Mouse (Mus musculus): ENCODE data around the gene Arcn1. TPM values are rescaled to one million over a fixed set of nuclear protein-coding genes. Genes with fewer than 3 reads are reported as not detected.
A peak's percentile ranks its signal among the peaks of the same experiment; 100 is the strongest.

The Arcn1 gene
- polyA plus RNA-seq, 2 experiments = 111 to 221 TPM

- no peak for TF ChIP-seq POLR2A (IDR thresholded peaks at IDR 0.05; ENCODE audit: borderline replicate concordance, extremely low read depth, insufficient read depth, insufficient read length)
Observed at GRCm38 (mm10) chr9:44708925-44709324, 58.7 kb downstream of the Arcn1 start.

GRCm38 (mm10) chr9:44708429-44708765 lies 59.2 kb downstream of the Arcn1 start:
- ATAC-seq (ENCODE audit: low FRiP score, low read depth) = peak; percentile 90
- peak overlapping the region; percentile 64 for H3K27ac ChIP-seq (replicated peaks; ENCODE audit: low read depth, low read length)

More at GRCm38 (mm10) chr9:44708925-44709324, 58.7 kb downstream of the Arcn1 start:
- Histone ChIP-seq H3K36me3 (ENCODE audit: control insufficient read depth, insufficient read depth, low read length) (peaks cover 78% of the 10 kb centered on the region), H3K4me3 (replicated peaks; ENCODE audit: low read length) (peak overlapping the region; percentile 37), H3K4me2 (replicated peaks; ENCODE audit: low read depth, low read length, severe bottlenecking) (peak overlapping the region; percentile 79), H3K27me3 (ENCODE audit: control insufficient read depth, insufficient read depth, low read length) (no peaks in the 10 kb centered on the region), H3K9me3 (ENCODE audit: control insufficient read depth, low read length) (no peaks in the 10 kb centered on the region), H3K27ac (replicated peaks; ENCODE audit: low read depth, low read length) (peak overlapping the region; percentile 64), H3K4me1 (ENCODE audit: control insufficient read depth, insufficient read depth, low read length) (peaks cover 16% of the 10 kb centered on the region), H3K9ac (ENCODE audit: low read depth, low read length, severe bottlenecking) (peak overlapping the region; percentile 55)
- DNase-seq (ENCODE audit: low spot score) = no peak
- no peak for ATAC-seq (ENCODE audit: low FRiP score, low read depth)
- WGBS = 15% methylated on average over 6 of the region's 6 CpGs

GRCm38 (mm10) chr9:44707749-44708428 lies 59.8 kb downstream of the Arcn1 start:
- no peak for TF ChIP-seq POLR2A (IDR thresholded peaks at IDR 0.05; ENCODE audit: borderline replicate concordance, extremely low read depth, insufficient read depth, insufficient read length)
- H3K27me3 ChIP-seq (ENCODE audit: control insufficient read depth, insufficient read depth, low read length) = no peaks in the 10 kb centered on the region
- WGBS = 21% methylated on average over 28 of the region's 28 CpGs
- H3K4me2 ChIP-seq (replicated peaks; ENCODE audit: low read depth, low read length, severe bottlenecking) = peak overlapping the region; percentile 79
- peak; percentile 50 for ATAC-seq (ENCODE audit: low FRiP score, low read depth)
- peak overlapping the region; percentile 37 for H3K4me3 ChIP-seq (replicated peaks; ENCODE audit: low read length)
- no peak for DNase-seq (ENCODE audit: low spot score)
- H3K27ac ChIP-seq (replicated peaks; ENCODE audit: low read depth, low read length) = peak overlapping the region; percentile 64
- H3K9ac ChIP-seq (ENCODE audit: low read depth, low read length, severe bottlenecking) = peak overlapping the region; percentile 55
- no peaks in the 10 kb centered on the region for H3K9me3 ChIP-seq (ENCODE audit: control insufficient read depth, low read length)
- peaks cover 16% of the 10 kb centered on the region for H3K4me1 ChIP-seq (ENCODE audit: control insufficient read depth, insufficient read depth, low read length)
- peaks cover 74% of the 10 kb centered on the region for H3K36me3 ChIP-seq (ENCODE audit: control insufficient read depth, insufficient read depth, low read length)

More at GRCm38 (mm10) chr9:44708429-44708765, 59.2 kb downstream of the Arcn1 start:
- 0 out of 2 replicates have a peak, but pooled peaks have one; percentile 48 for TF ChIP-seq POLR2A (IDR thresholded peaks at IDR 0.05; ENCODE audit: borderline replicate concordance, extremely low read depth, insufficient read depth, insufficient read length)
- H3K27me3 ChIP-seq (ENCODE audit: control insufficient read depth, insufficient read depth, low read length) = no peaks in the 10 kb centered on the region
- peaks cover 16% of the 10 kb centered on the region for H3K4me1 ChIP-seq (ENCODE audit: control insufficient read depth, insufficient read depth, low read length)
- peak overlapping the region; percentile 79 for H3K4me2 ChIP-seq (replicated peaks; ENCODE audit: low read depth, low read length, severe bottlenecking)
- H3K4me3 ChIP-seq (replicated peaks; ENCODE audit: low read length) = peak overlapping the region; percentile 37
- peak; percentile 88 for DNase-seq (ENCODE audit: low spot score)
- WGBS = 3% methylated on average over 23 of the region's 24 CpGs
- peaks cover 78% of the 10 kb centered on the region for H3K36me3 ChIP-seq (ENCODE audit: control insufficient read depth, insufficient read depth, low read length)
- no peaks in the 10 kb centered on the region for H3K9me3 ChIP-seq (ENCODE audit: control insufficient read depth, low read length)
- peak overlapping the region; percentile 55 for H3K9ac ChIP-seq (ENCODE audit: low read depth, low read length, severe bottlenecking)

- 97% methylated on average over 5 of the region's 5 CpGs for WGBS
- no peak overlapping the region for H3K4me2 ChIP-seq (replicated peaks; ENCODE audit: low read depth, low read length, severe bottlenecking)
- no peak overlapping the region for H3K27ac ChIP-seq (replicated peaks; ENCODE audit: low read depth, low read length)
- no peak overlapping the region for H3K9ac ChIP-seq (ENCODE audit: low read depth, low read length, severe bottlenecking)
- H3K36me3 ChIP-seq (ENCODE audit: control insufficient read depth, insufficient read depth, low read length) = peaks cover 91% of the 10 kb centered on the region
- DNase-seq (ENCODE audit: low spot score) (no peak), ATAC-seq (ENCODE audit: low FRiP score, low read depth) (no peak)
- TF ChIP-seq POLR2A (IDR thresholded peaks at IDR 0.05; ENCODE audit: borderline replicate concordance, extremely low read depth, insufficient read depth, insufficient read length) = no peak
- H3K27me3 ChIP-seq (ENCODE audit: control insufficient read depth, insufficient read depth, low read length) = no peaks in the 10 kb centered on the region
- no peaks in the 10 kb centered on the region for H3K9me3 ChIP-seq (ENCODE audit: control insufficient read depth, low read length)
- H3K4me1 ChIP-seq (ENCODE audit: control insufficient read depth, insufficient read depth, low read length) = no peaks in the 10 kb centered on the region
- no peak overlapping the region for H3K4me3 ChIP-seq (replicated peaks; ENCODE audit: low read length)
Observed at GRCm38 (mm10) chr9:44699730-44700129, 67.9 kb downstream of the Arcn1 start.

DNA sequence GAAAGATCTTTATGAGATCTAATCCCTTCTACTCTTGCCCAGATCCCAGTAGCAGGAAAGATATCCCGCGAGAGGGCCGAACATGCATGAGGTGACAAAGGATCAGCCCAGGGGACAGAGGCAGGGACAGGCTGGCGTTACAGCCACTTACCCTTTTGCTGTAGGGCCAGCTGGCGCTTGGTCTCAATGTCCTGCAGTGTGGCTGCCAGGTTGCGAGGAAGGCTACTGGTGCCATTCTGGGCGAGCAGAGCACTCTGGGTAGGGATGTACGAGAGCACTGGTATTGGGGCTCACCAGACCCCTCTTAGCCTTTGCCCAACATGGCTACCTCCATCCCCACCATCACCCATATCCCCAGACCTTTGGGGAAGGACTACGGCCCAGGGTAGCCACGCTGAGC lies 68.4 kb downstream of the Arcn1 start:
- peaks cover 91% of the 10 kb centered on the region for H3K36me3 ChIP-seq (ENCODE audit: control insufficient read depth, insufficient read depth, low read length)
- 86% methylated on average over 10 of the region's 10 CpGs for WGBS

More for the DNA sequence above, 68.4 kb downstream of the Arcn1 start:
- Histone ChIP-seq H3K4me3 (replicated peaks; ENCODE audit: low read length) (no peak overlapping the region), H3K27ac (replicated peaks; ENCODE audit: low read depth, low read length) (no peak overlapping the region), H3K9ac (ENCODE audit: low read depth, low read length, severe bottlenecking) (no peak overlapping the region), H3K4me2 (replicated peaks; ENCODE audit: low read depth, low read length, severe bottlenecking) (no peak overlapping the region), H3K4me1 (ENCODE audit: control insufficient read depth, insufficient read depth, low read length) (no peaks in the 10 kb centered on the region), H3K9me3 (ENCODE audit: control insufficient read depth, low read length) (no peaks in the 10 kb centered on the region), H3K27me3 (ENCODE audit: control insufficient read depth, insufficient read depth, low read length) (no peaks in the 10 kb centered on the region)
- DNase-seq (ENCODE audit: low spot score) (no peak), ATAC-seq (ENCODE audit: low FRiP score, low read depth) (no peak)
- TF ChIP-seq POLR2A (IDR thresholded peaks at IDR 0.05; ENCODE audit: borderline replicate concordance, extremely low read depth, insufficient read depth, insufficient read length) = no peak

Data from limb, embryonic 14.5 days (tissue).